10 mouse cellular contexts compared by ENCODE assay signal in genomic region chr14:58701765-58702164, GRCm38 (mm10).
DNase-seq lines count a peak whose midpoint lies in the region; ATAC-seq and TF ChIP-seq lines count a peak whose summit lies in the region.
"Had no signal": no experiment of that assay in that cellular context is flagged by ENCODE, and none has a peak within 500 bp of the region (broad histone marks: within the 10 kb centered on the region; RNA-seq: fewer than 3 reads in every experiment).

No protein-coding gene starts in this region.

- H3K36me3 ChIP-seq in ES-E14 (ENCODE audit: control insufficient read depth, insufficient read depth, low read length, poor library complexity, severe bottlenecking), result no peaks in the 10 kb centered on the region
- no peaks in the 10 kb centered on the region for H3K36me3 ChIP-seq in midbrain, postnatal 0 days (ENCODE audit: insufficient read depth, low read length)
- H3K36me3 ChIP-seq: G1E; neural tube, embryonic 12.5 days had no signal

- H3K4me2 ChIP-seq in midbrain, postnatal 0 days (ENCODE audit: low read depth, low read length, poor library complexity, severe bottlenecking), result no peak overlapping the region
- H3K4me2 ChIP-seq: neural tube, embryonic 12.5 days had no signal

- H3K4me3 ChIP-seq in ES-E14 (ENCODE audit: insufficient read depth in 1 of 2, low read depth in 1 of 2, low read length in 2 of 2, poor library complexity in 1 of 2, severe bottlenecking in 1 of 2), result no peak overlapping the region
- no peak overlapping the region for H3K4me3 ChIP-seq in midbrain, postnatal 0 days (ENCODE audit: low read depth, low read length)
- H3K4me3 ChIP-seq: neural tube, embryonic 12.5 days had no signal

- peak; percentile 31 for DNase-seq in heart, adult 8-10 months (ENCODE audit: low spot score)
- DNase-seq in heart, postnatal 25 days (ENCODE audit: low spot score), result no peak
- DNase-seq in ES-E14 (ENCODE audit: low read depth, low spot score), result peak; percentile 20
- DNase-seq in cerebellum, adult 9-10 months, result peak; percentile 30
- peak; percentile 65 to 79 for DNase-seq in frontal cortex, postnatal 36 days (ENCODE audit: low spot score in 2 of 2)
- DNase-seq in layer of hippocampus, adult 9-11 months, result peak; percentile 33
- DNase-seq in midbrain, postnatal 0 days (ENCODE audit: low spot score), result peak; percentile 70
- DNase-seq in urinary bladder, postnatal 36 days (ENCODE audit: low spot score in 2 of 2), result peak; percentile 37 to 48

- no peaks in the 10 kb centered on the region for H3K27me3 ChIP-seq in midbrain, postnatal 0 days (ENCODE audit: insufficient read depth, low read length)
- H3K27me3 ChIP-seq: neural tube, embryonic 12.5 days had no signal

- peak; percentile 38; the same call in 1 of the 2 replicates for ATAC-seq in midbrain, postnatal 0 days (ENCODE audit: low FRiP score)

- H3K4me1 ChIP-seq in ES-E14 (ENCODE audit: control insufficient read depth in 2 of 2, insufficient read depth in 2 of 2, low read length in 2 of 2, poor library complexity in 1 of 2), result no peaks in the 10 kb centered on the region
- no peaks in the 10 kb centered on the region for H3K4me1 ChIP-seq in midbrain, postnatal 0 days (ENCODE audit: insufficient read depth, low read length)
- H3K4me1 ChIP-seq: neural tube, embryonic 12.5 days had no signal

- in situ Hi-C loops in ES-E14 (cut with MboI; ENCODE audit: low sequenced_read_pairs in 2 of 2, unreplicated experiment in 2 of 2), result no loop called here

- H3K9me3 ChIP-seq in ES-E14 (ENCODE audit: control insufficient read depth, insufficient read depth, low read depth, low read length), result no peaks in the 10 kb centered on the region
- no peaks in the 10 kb centered on the region for H3K9me3 ChIP-seq in midbrain, postnatal 0 days (ENCODE audit: low read length)
- H3K9me3 ChIP-seq: neural tube, embryonic 12.5 days had no signal

- H3K9ac ChIP-seq in ES-E14 (ENCODE audit: insufficient read depth, low read depth, low read length, poor library complexity, severe bottlenecking), result no peak overlapping the region
- no peak overlapping the region for H3K9ac ChIP-seq in midbrain, postnatal 0 days (replicated peaks; ENCODE audit: low read length, poor library complexity, severe bottlenecking)
- H3K9ac ChIP-seq: neural tube, embryonic 12.5 days had no signal

- peak; percentile 67 for TF ChIP-seq CTCF in midbrain, postnatal 0 days (IDR thresholded peaks at IDR 0.05)

- intact Hi-C loops in heart, postnatal 25 days (cut with DNase I), result loop anchor here (2.0 kb wide), 1 partner anchor 667 kb away; no protein-coding TSS in a partner anchor

- 36% methylated on average over 1 of the region's 1 CpGs for WGBS in midbrain, postnatal 0 days

- no peak overlapping the region for H3K27ac ChIP-seq in ES-E14 (ENCODE audit: insufficient read depth, low read depth, low read length, poor library complexity, severe bottlenecking)
- H3K27ac ChIP-seq in midbrain, postnatal 0 days (ENCODE audit: low read depth, low read length), result no peak overlapping the region
- H3K27ac ChIP-seq: neural tube, embryonic 12.5 days had no signal

TF ChIP-seq in ES-E14, 5 proteins besides CTCF, POLR2A, EP300 and RAD21:
- TF ChIP-seq CHD2 (IDR thresholded peaks at IDR 0.05; ENCODE audit: low read depth, low read length), result no peak
